Mouse (Mus musculus) midbrain, embryonic 13.5 days (tissue): ENCODE results near the gene Kif26b. TPM values are rescaled to one million over a fixed set of nuclear protein-coding genes. Genes with fewer than 3 reads are reported as not detected.

Experiments used
- ATAC-seq: fragments of 200-750 bp; cut with Nextera tagmentation; 2 replicates; pipeline ENCODE4 v1.8.0; 2017; ENCODE audit warnings: mild to moderate bottlenecking, moderate TSS enrichment, moderate library complexity
- H3K27ac ChIP-seq: fragments of 300-500 bp; sonication (generic); 2 replicates; pipeline ENCODE4 v1.5.1; 2015; ENCODE audit warnings: inconsistent platforms, mild to moderate bottlenecking, moderate library complexity
- H3K27me3 ChIP-seq: fragments of 300-500 bp; sonication (generic); 2 replicates; pipeline ENCODE4 v1.6.1; 2015; ENCODE audit warnings: mild to moderate bottlenecking, inconsistent platforms
- H3K36me3 ChIP-seq: fragments of 300-500 bp; sonication (generic); 2 replicates; pipeline ENCODE4 v1.6.1; 2015; ENCODE audit warnings: mild to moderate bottlenecking, inconsistent platforms
- H3K4me1 ChIP-seq: fragments of 300-500 bp; sonication (generic); replicated peaks from 2 replicates; pipeline ENCODE4 v1.6.1; 2015; ENCODE audit warnings: inconsistent platforms
- H3K4me2 ChIP-seq: fragments of 300-500 bp; sonication (generic); replicated peaks from 2 replicates; pipeline ENCODE4 v1.6.1; 2015; ENCODE audit warnings: moderate library complexity, mild to moderate bottlenecking, inconsistent platforms
- H3K4me3 ChIP-seq: fragments of 300-500 bp; sonication (generic); replicated peaks from 2 replicates; pipeline ENCODE4 v1.5.1; 2015; ENCODE audit warnings: mild to moderate bottlenecking, inconsistent platforms
- H3K9ac ChIP-seq: fragments of 300-500 bp; sonication (generic); replicated peaks from 2 replicates; pipeline ENCODE4 v1.6.1; 2015; ENCODE audit warnings: mild to moderate bottlenecking, inconsistent platforms
- H3K9me3 ChIP-seq: fragments of 300-500 bp; sonication (generic); 2 replicates; pipeline ENCODE4 v1.6.1; 2016; ENCODE audit warnings: mild to moderate bottlenecking, inconsistent platforms
- whole genome bisulfite sequencing: fragments of 180-500 bp; shearing (Covaris S2); methylation state at CpG from one replicate; pipeline ENCODE4 v1.1.7; 2015; 5-methylcytosine and 5-hydroxymethylcytosine counted together
- polyA plus RNA-seq: library from polyadenylated mRNA; unstranded; fragments of >200 nt; fragmentation: Nextera tagmentation; extraction: Ambion mirVana; gene quantifications from 2 replicates; pipeline ENCODE4 v1.2.1, GENCODE M21; 2015

The Kif26b gene
- polyA plus RNA-seq, 1 experiment from 2014 or later: 5.7 TPM

- WGBS: 79% methylated on average over 4 of the region's 4 CpGs
- Histone ChIP-seq H3K4me1 (peaks cover 32% of the 10 kb centered on the region), H3K4me3 (no peak overlapping the region), H3K36me3 (peaks cover 7% of the 10 kb centered on the region; the same call in 1 of the 2 replicates), H3K9me3 (peaks cover 8% of the 10 kb centered on the region; the same call in 1 of the 2 replicates), H3K27ac (no peak overlapping the region), H3K4me2 (no peak overlapping the region), H3K27me3 (no peaks in the 10 kb centered on the region), H3K9ac (no peak overlapping the region)
- no peak for ATAC-seq
Measured at GRCm38 (mm10) chr1:178571009-178571408, 42.1 kb downstream of the Kif26b start.

GRCm38 (mm10) chr1:178571885-178572444, 43.0 kb downstream of the Kif26b start:
- Histone ChIP-seq H3K36me3 (peaks cover 7% of the 10 kb centered on the region; the same call in 1 of the 2 replicates), H3K27ac (no peak overlapping the region), H3K9me3 (peaks cover 8% of the 10 kb centered on the region; the same call in 1 of the 2 replicates), H3K9ac (no peak overlapping the region), H3K4me1 (peaks cover 29% of the 10 kb centered on the region), H3K4me2 (no peak overlapping the region), H3K4me3 (no peak overlapping the region), H3K27me3 (no peaks in the 10 kb centered on the region)
- WGBS: 34% methylated on average over 13 of the region's 13 CpGs
- peak; percentile 56; the same call in 1 of the 2 replicates for ATAC-seq

DNA sequence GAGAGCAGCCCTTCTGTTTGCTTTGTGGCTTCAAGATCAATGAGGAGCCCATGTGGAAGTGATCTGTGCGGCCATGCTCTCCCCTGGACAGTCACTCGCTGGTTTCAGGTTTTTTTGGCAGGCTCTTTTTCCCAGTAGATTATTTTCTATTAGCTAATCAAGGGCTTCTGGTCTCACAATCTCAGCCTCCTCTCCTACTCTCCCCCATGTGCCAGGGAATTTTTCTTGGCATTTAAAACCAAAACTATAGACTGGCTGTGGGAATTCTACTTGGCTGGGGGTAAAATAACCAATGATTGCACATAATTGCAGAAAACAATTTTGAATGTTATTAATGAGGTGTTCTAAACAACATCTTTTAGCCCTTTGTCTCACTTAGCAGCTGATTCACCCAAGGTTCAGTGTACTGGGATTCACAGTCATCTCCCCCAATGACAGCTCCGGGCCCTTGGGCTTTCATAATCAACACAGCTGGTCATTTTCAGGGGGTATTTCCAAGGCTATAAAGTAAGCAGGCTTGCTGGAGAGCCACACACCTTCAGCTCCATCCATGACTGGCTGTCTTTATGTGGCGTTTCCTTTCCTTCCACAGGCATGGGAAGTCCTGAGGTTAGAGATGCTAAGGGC, 44.6 kb downstream of the Kif26b start:
- H3K9ac ChIP-seq: no peak overlapping the region

GRCm38 (mm10) chr1:178575706-178576105, 46.8 kb downstream of the Kif26b start:
- Histone ChIP-seq H3K27me3 (no peaks in the 10 kb centered on the region), H3K9me3 (peaks cover 8% of the 10 kb centered on the region; the same call in 1 of the 2 replicates), H3K4me1 (peaks cover 8% of the 10 kb centered on the region), H3K9ac (no peak overlapping the region), H3K36me3 (peaks cover 7% of the 10 kb centered on the region; the same call in 1 of the 2 replicates), H3K4me2 (no peak overlapping the region), H3K4me3 (no peak overlapping the region), H3K27ac (no peak overlapping the region)
- 92% methylated on average over 2 of the region's 2 CpGs for WGBS
- ATAC-seq: no peak

More for the DNA sequence above, 44.6 kb downstream of the Kif26b start:
- Histone ChIP-seq H3K36me3 (peaks cover 7% of the 10 kb centered on the region; the same call in 1 of the 2 replicates), H3K4me3 (no peak overlapping the region), H3K4me2 (no peak overlapping the region), H3K27ac (no peak overlapping the region), H3K27me3 (no peaks in the 10 kb centered on the region), H3K9me3 (peaks cover 8% of the 10 kb centered on the region; the same call in 1 of the 2 replicates), H3K4me1 (peaks cover 16% of the 10 kb centered on the region)
- WGBS: 82% methylated on average over 4 of the region's 4 CpGs
- ATAC-seq: no peak

DNA sequence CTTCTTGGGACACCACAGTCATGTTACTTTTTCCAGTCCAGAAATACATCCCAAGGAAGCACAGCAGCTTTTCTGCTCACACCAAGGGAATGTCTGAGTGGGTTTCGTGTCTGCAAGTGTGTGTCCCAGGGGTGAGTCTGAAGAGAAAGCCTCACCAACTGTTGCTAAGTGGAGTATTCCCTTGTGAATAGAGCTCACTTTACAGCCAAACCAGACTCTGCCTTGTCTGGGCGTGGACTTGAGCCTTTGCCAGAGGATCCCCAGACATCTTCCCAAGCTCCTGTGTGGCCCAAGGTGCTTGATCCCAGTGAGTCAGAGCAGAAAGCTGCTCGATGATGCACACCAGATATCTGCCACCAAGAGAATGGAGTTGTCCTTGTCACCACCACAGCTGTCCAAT, 48.0 kb downstream of the Kif26b start:
- H3K36me3 ChIP-seq: peaks cover 7% of the 10 kb centered on the region; the same call in 1 of the 2 replicates
- H3K9me3 ChIP-seq: peaks cover 8% of the 10 kb centered on the region; the same call in 1 of the 2 replicates
- peaks cover 3% of the 10 kb centered on the region; the same call in 1 of the 2 replicates for H3K4me1 ChIP-seq
- WGBS: 86% methylated on average over 3 of the region's 3 CpGs
- H3K4me3 ChIP-seq: no peak overlapping the region
- H3K4me2 ChIP-seq: no peak overlapping the region
- H3K9ac ChIP-seq: no peak overlapping the region
- no peaks in the 10 kb centered on the region for H3K27me3 ChIP-seq
- no peak overlapping the region for H3K27ac ChIP-seq
- ATAC-seq: no peak

- no peak overlapping the region for H3K4me3 ChIP-seq
- no peaks in the 10 kb centered on the region for H3K36me3 ChIP-seq
- no peak overlapping the region for H3K9ac ChIP-seq
- WGBS: 59% methylated on average over 5 of the region's 5 CpGs
- no peaks in the 10 kb centered on the region for H3K27me3 ChIP-seq
- H3K4me1 ChIP-seq: peaks cover 8% of the 10 kb centered on the region
- H3K27ac ChIP-seq: no peak overlapping the region
- no peak overlapping the region for H3K4me2 ChIP-seq
- no peak for ATAC-seq
- no peaks in the 10 kb centered on the region for H3K9me3 ChIP-seq
Measured at GRCm38 (mm10) chr1:178585366-178586020, 56.6 kb downstream of the Kif26b start.

GRCm38 (mm10) chr1:178590229-178591171, 61.6 kb downstream of the Kif26b start:
- H3K9me3 ChIP-seq: no peaks in the 10 kb centered on the region; the same call in 1 of the 2 replicates
- no peak overlapping the region for H3K4me2 ChIP-seq
- no peak for ATAC-seq
- peaks cover 7% of the 10 kb centered on the region for H3K4me1 ChIP-seq
- no peaks in the 10 kb centered on the region for H3K36me3 ChIP-seq
- no peak overlapping the region for H3K4me3 ChIP-seq
- 0 out of 2 replicates have a peak, but pooled peaks cover 5% of the 10 kb centered on the region for H3K27me3 ChIP-seq
- no peak overlapping the region for H3K9ac ChIP-seq
- 81% methylated on average over 13 of the region's 13 CpGs for WGBS
- no peak overlapping the region for H3K27ac ChIP-seq

DNA sequence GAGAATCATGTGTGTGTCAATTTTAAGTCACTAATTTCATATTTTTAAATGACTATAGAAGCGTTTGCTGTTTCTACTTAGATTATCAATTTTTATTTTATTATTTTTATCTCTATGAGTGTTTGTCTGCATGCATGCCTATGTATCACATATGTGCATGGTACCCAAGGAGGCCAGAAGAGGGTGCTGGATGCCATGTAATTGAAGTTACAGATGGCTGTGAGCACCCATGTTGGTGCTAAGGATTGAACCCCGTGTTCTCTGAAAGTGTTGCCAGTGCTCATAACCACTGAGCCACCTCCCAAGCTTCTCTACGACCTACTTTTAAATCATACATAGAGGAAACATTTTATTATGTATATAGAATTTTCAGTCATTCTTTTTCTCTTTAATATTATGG, 68.2 kb downstream of the Kif26b start:
- H3K4me2 ChIP-seq: no peak overlapping the region
- no peak overlapping the region for H3K9ac ChIP-seq
- H3K36me3 ChIP-seq: no peaks in the 10 kb centered on the region
- ATAC-seq: no peak
- 95% methylated on average over 3 of the region's 3 CpGs for WGBS
- H3K27me3 ChIP-seq: no peaks in the 10 kb centered on the region
- no peaks in the 10 kb centered on the region for H3K4me1 ChIP-seq
- no peaks in the 10 kb centered on the region; the same call in 1 of the 2 replicates for H3K9me3 ChIP-seq
- H3K27ac ChIP-seq: no peak overlapping the region
- no peak overlapping the region for H3K4me3 ChIP-seq

DNA sequence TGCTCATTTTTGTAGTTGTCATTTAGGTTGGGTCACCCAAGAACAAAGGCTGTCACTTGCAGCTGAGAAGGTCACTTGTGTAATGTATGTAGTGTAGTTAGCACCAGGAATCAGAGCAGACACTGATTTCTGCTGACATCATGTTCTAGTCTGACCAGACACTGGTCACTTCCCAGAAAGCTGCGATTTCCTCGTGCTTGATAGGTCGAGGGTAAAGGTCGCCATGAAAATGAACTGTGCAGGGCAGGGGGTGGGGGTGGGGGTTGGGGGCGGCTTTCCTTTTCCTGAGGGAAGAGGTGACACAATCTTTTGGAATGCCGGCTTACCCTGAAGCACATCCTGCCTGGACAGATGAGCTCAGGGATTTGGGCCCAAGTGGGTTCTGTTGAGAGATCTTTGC, 68.8 kb downstream of the Kif26b start:
- H3K36me3 ChIP-seq: no peaks in the 10 kb centered on the region
- H3K9me3 ChIP-seq: no peaks in the 10 kb centered on the region; the same call in 1 of the 2 replicates
- ATAC-seq: no peak
- H3K4me2 ChIP-seq: no peak overlapping the region
- H3K4me3 ChIP-seq: no peak overlapping the region
- WGBS: 80% methylated on average over 6 of the region's 6 CpGs
- no peak overlapping the region for H3K27ac ChIP-seq
- no peaks in the 10 kb centered on the region for H3K4me1 ChIP-seq
- no peak overlapping the region for H3K9ac ChIP-seq
- H3K27me3 ChIP-seq: no peaks in the 10 kb centered on the region

DNA sequence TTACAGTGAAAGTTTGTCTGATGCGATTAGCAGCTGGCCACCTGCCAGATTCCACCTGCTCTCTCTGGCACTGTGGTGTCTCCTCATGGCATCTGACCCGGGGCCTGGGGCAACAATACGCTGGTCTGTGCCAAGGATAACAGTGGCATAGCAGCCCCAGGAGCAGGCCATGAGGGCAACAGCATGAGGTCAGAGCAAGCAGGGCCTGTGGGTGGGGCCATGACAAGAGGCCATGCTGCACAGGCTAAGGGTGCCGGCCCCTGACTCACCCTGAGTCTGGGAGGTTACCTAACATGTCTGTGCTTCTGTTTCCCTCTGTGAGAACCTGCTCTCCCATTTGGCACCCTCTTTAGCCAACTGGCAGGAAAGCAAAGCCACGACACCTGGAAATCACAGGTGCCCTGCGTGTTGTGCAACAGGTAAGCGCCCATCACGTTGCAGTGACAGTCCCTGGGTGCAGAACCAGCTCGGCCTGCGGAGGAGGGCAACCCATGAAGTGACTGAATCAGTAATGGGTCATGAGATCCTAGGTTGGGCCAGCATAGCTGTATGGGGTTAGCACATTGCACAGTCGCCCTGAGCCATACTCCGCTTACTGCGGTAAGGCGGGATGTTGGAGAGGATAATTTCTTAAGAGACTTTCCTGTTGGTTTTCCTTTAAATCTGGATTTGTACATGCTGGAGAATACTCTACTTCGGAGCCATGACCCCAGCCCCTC, 72.1 kb downstream of the Kif26b start:
- Histone ChIP-seq H3K9me3 (no peaks in the 10 kb centered on the region), H3K9ac (no peak overlapping the region), H3K27ac (no peak overlapping the region), H3K4me2 (no peak overlapping the region), H3K36me3 (no peaks in the 10 kb centered on the region), H3K4me1 (no peaks in the 10 kb centered on the region), H3K4me3 (no peak overlapping the region), H3K27me3 (no peaks in the 10 kb centered on the region)
- ATAC-seq: peak; percentile 60; the same call in 1 of the 2 replicates
- 90% methylated on average over 15 of the region's 15 CpGs for WGBS
